Mouse (Mus musculus): Measurements from ENCODE around the gene Cbfa2t3. TPM values are rescaled to one million over a fixed set of nuclear protein-coding genes. Genes with fewer than 3 reads are reported as not detected.
A peak's percentile ranks its signal among the peaks of the same experiment; 100 is the strongest.

Gene Cbfa2t3
- total and polyA plus RNA-seq, 2 experiments from 2014 or later = 10.0 to 12.6 TPM

DNA sequence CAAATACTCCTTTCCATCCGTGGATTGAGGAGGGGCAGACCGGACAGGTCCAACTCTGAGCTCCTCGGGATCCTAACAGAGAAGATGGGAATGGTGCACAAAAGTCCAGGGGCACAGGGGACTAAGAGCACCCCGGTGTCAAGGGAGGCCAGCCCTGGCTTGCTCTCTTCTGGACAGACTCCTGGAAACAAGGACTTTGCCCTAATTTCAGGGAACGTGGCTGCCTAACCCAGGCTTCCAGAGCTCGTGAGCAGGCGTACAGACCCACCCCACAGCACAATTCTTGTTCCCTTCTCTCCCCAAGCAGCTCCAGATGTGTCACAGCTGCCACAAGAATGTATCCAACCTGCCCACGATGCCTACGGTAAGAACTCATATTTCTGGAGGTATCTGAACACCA, 73.1 kb downstream of the Cbfa2t3 start:
- Histone ChIP-seq H3K27ac (no peak overlapping the region), H3K36me3 (ENCODE audit: insufficient read depth, low read length) (no peaks in the 10 kb centered on the region), H3K4me2 (ENCODE audit: low read depth, low read length) (no peak overlapping the region), H3K9ac (replicated peaks; ENCODE audit: low read length) (no peak overlapping the region), H3K4me1 (ENCODE audit: insufficient read depth, low read length) (no peaks in the 10 kb centered on the region), H3K4me3 (ENCODE audit: low read length) (no peak overlapping the region), H3K27me3 (ENCODE audit: insufficient read depth, low read length) (no peaks in the 10 kb centered on the region), H3K9me3 (ENCODE audit: low read length) (no peaks in the 10 kb centered on the region)
- TF ChIP-seq CTCF (IDR thresholded peaks at IDR 0.05; ENCODE audit: low read depth) = no peak
- DNase-seq (ENCODE audit: low spot score) (no peak), ATAC-seq (no peak)
- WGBS = 82% methylated on average over 9 of the region's 9 CpGs

- no peaks in the 10 kb centered on the region for H3K4me1 ChIP-seq (ENCODE audit: insufficient read depth, low read length)
- H3K27me3 ChIP-seq (ENCODE audit: insufficient read depth, low read length) = no peaks in the 10 kb centered on the region
- no peak overlapping the region for H3K4me3 ChIP-seq (ENCODE audit: low read length)
- H3K9ac ChIP-seq (replicated peaks; ENCODE audit: low read length) = no peak overlapping the region
- no peaks in the 10 kb centered on the region for H3K36me3 ChIP-seq (ENCODE audit: insufficient read depth, low read length)
- peak; percentile 43 for TF ChIP-seq CTCF (IDR thresholded peaks at IDR 0.05; ENCODE audit: low read depth)
- no peaks in the 10 kb centered on the region for H3K9me3 ChIP-seq (ENCODE audit: low read length)
- no peak for ATAC-seq
- DNase-seq (ENCODE audit: low spot score) = no peak
- H3K4me2 ChIP-seq (ENCODE audit: low read depth, low read length) = no peak overlapping the region
- WGBS = 78% methylated on average over 5 of the region's 5 CpGs
- no peak overlapping the region for H3K27ac ChIP-seq
Observed at GRCm38 (mm10) chr8:122624653-122625052, 74.3 kb downstream of the Cbfa2t3 start.

- TF ChIP-seq CTCF (IDR thresholded peaks at IDR 0.05; ENCODE audit: low read depth) = no peak
- H3K4me2 ChIP-seq (ENCODE audit: low read depth, low read length) = no peak overlapping the region
- WGBS = 89% methylated on average over 17 of the region's 17 CpGs
- no peak overlapping the region for H3K4me3 ChIP-seq (ENCODE audit: low read length)
- H3K27ac ChIP-seq = no peak overlapping the region
- H3K36me3 ChIP-seq (ENCODE audit: insufficient read depth, low read length) = no peaks in the 10 kb centered on the region
- H3K4me1 ChIP-seq (ENCODE audit: insufficient read depth, low read length) = no peaks in the 10 kb centered on the region
- DNase-seq (ENCODE audit: low spot score) = no peak
- H3K9me3 ChIP-seq (ENCODE audit: low read length) = no peaks in the 10 kb centered on the region
- H3K9ac ChIP-seq (replicated peaks; ENCODE audit: low read length) = no peak overlapping the region
- no peaks in the 10 kb centered on the region for H3K27me3 ChIP-seq (ENCODE audit: insufficient read depth, low read length)
- ATAC-seq = no peak
Observed at GRCm38 (mm10) chr8:122623844-122624642, 74.9 kb downstream of the Cbfa2t3 start.

DNA sequence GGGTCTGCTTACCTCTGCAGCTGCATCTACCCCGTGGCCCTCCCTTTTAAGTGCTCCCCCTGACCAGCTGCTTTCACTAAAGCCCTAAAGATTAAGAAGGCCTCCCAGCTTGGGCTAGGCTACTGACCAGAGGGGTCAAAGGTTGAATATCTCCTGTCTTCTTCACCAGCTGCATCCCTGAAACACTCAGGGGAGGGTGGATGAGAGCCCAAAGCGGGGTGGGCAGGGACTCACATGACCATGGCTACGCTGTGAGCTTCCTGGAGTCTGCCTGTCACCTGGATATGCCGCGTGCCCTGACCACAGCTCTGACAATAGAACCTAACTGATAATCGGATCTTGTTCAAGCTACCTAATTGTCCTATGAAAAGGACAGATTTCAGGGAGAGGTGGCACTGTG, 76.2 kb downstream of the Cbfa2t3 start, which contains the start of gene Pabpn1l:
Pabpn1l (minus strand) TSS at position 13 of the 400 bp plus-strand sequence.
- no peak for DNase-seq (ENCODE audit: low spot score)
- Histone ChIP-seq H3K4me2 (ENCODE audit: low read depth, low read length) (no peak within 1 kb of the TSS), H3K4me1 (ENCODE audit: insufficient read depth, low read length) (no peaks in the 10 kb centered on the region), H3K9ac (replicated peaks; ENCODE audit: low read length) (no peak within 1 kb of the TSS), H3K9me3 (ENCODE audit: low read length) (no peaks in the 10 kb centered on the region), H3K36me3 (ENCODE audit: insufficient read depth, low read length) (no peaks in the 10 kb centered on the region), H3K27me3 (ENCODE audit: insufficient read depth, low read length) (no peaks in the 10 kb centered on the region), H3K27ac (no peak within 1 kb of the TSS), H3K4me3 (ENCODE audit: low read length) (no peak within 1 kb of the TSS)
- no peak for TF ChIP-seq CTCF (IDR thresholded peaks at IDR 0.05; ENCODE audit: low read depth)
- no peak for ATAC-seq
- WGBS = 71% methylated on average over 6 of the region's 6 CpGs

DNA sequence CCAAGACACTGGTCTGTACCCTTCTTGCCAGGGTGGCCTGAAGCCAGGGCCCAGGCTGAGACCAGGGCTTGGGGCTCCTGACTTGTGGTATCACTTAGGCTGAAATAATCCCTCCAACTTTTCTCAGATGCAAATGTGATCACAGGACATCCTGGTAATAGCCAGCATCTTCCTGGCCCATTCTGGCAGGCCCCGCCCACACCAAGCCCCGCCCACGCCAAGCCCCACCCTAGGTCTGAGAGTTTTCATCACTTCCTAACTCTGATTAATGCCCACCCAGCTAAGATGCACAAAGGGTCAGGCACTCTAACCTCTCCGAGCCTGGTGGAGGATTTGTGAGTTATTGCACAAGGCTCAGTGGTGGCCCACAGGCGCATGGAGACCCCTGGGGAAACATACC, 78.5 kb downstream of the Cbfa2t3 start:
- DNase-seq (ENCODE audit: low spot score) (no peak), ATAC-seq (no peak)
- Histone ChIP-seq H3K9me3 (ENCODE audit: low read length) (no peaks in the 10 kb centered on the region), H3K27ac (no peak overlapping the region), H3K4me1 (ENCODE audit: insufficient read depth, low read length) (no peaks in the 10 kb centered on the region), H3K36me3 (ENCODE audit: insufficient read depth, low read length) (no peaks in the 10 kb centered on the region), H3K4me2 (ENCODE audit: low read depth, low read length) (no peak overlapping the region), H3K27me3 (ENCODE audit: insufficient read depth, low read length) (no peaks in the 10 kb centered on the region), H3K4me3 (ENCODE audit: low read length) (no peak overlapping the region), H3K9ac (replicated peaks; ENCODE audit: low read length) (no peak overlapping the region)
- TF ChIP-seq CTCF (IDR thresholded peaks at IDR 0.05; ENCODE audit: low read depth) = no peak
- WGBS = 46% methylated on average over 5 of the region's 5 CpGs

DNA sequence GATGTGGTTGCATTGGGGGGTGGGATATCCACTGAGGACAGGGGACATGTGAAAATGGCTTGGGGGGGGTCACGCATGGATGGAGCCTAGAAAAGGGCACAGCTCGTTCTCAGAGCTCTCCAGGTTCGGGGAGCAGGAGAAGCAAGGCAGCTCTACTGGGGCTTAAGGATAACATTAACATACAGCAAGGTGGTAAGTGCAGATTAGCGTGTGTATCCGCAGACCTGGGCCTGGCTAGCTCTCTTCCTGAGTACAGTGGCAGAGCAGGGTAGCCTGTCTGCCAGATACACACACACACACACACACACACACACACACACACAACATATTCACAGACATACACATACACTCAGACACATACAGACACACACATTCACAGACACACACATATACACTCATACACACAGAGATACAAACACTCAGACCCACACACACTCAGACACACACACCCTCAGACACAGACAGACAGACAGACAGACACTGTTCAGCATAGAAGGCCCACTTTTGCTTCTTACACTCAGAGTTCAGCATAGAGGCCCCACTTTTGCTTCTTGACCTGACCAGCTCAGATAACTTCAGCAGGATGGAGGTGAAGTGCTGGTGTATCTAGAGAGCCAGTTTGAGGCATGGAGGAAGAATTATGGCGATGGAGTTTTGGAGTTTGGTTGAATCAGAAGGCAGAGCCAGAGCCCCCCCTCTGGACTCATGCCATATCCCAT, 80.1 kb downstream of the Cbfa2t3 start:
- ATAC-seq (no peak), DNase-seq (ENCODE audit: low spot score) (no peak)
- H3K36me3 ChIP-seq (ENCODE audit: insufficient read depth, low read length) = 0 out of 2 replicates have a peak, but pooled peaks cover 5% of the 10 kb centered on the region
- H3K27ac ChIP-seq = no peak overlapping the region
- no peak for TF ChIP-seq CTCF (IDR thresholded peaks at IDR 0.05; ENCODE audit: low read depth)
- H3K9me3 ChIP-seq (ENCODE audit: low read length) = no peaks in the 10 kb centered on the region
- H3K4me2 ChIP-seq (ENCODE audit: low read depth, low read length) = no peak overlapping the region
- WGBS = 81% methylated on average over 6 of the region's 6 CpGs
- no peaks in the 10 kb centered on the region for H3K4me1 ChIP-seq (ENCODE audit: insufficient read depth, low read length)
- no peak overlapping the region for H3K4me3 ChIP-seq (ENCODE audit: low read length)
- H3K9ac ChIP-seq (replicated peaks; ENCODE audit: low read length) = no peak overlapping the region
- H3K27me3 ChIP-seq (ENCODE audit: insufficient read depth, low read length) = no peaks in the 10 kb centered on the region

All from hindbrain, postnatal 0 days (tissue).